ENCODE assay signal across 8 mouse cellular contexts in the genomic region with DNA sequence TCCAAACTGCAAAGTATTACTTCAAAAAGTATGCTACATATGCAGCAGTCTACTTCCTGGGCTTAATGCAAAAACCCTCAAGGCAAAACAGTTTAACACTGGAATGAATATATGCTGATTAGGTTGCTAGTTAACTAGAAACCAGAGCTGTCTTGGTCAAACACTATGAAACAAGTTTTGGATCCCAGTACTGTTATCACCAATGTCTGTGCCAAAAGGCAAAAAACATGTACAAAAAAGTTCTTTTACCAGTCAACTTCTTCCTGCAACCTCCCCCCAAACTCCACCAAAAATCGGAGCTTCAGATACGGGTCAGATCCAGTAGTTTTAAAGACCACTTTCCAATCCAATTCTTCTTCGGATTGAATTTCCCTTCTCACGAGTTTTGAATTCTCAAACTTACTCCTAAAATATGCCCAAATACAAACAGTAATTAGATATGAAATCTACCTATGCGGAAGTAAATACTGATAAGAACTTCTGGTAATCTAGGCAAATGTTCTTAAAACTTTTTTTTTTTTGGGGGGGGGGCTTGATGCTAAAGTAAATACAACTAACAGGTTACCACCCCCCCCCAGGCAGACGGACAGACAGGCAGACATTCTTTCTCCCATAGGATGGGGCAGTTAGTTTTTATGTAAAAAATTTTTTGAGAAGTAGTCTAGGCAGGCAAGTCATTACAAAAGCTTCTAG. TPM values are rescaled to one million over a fixed set of nuclear protein-coding genes. Genes with fewer than 3 reads are reported as not detected.
DNase-seq lines count a peak whose midpoint lies in the region; ATAC-seq and TF ChIP-seq lines count a peak whose summit lies in the region.

No protein-coding gene starts in this region.

- no peaks in the 10 kb centered on the region for H3K9me3 ChIP-seq in kidney, postnatal 0 days (replicated peaks; ENCODE audit: low read length)
- no peaks in the 10 kb centered on the region for H3K9me3 ChIP-seq in hindbrain, embryonic 16.5 days (ENCODE audit: control insufficient read depth, low read length)
- no peaks in the 10 kb centered on the region for H3K9me3 ChIP-seq in midbrain, embryonic 16.5 days (replicated peaks; ENCODE audit: control insufficient read depth, low read length, poor library complexity, severe bottlenecking)

- H3K4me1 ChIP-seq in kidney, postnatal 0 days (replicated peaks; ENCODE audit: insufficient read depth, low read length) = 0 out of 2 replicates have a peak, but pooled peaks cover 4% of the 10 kb centered on the region
- H3K4me1 ChIP-seq in cortical plate, adult 2 months (ENCODE audit: control insufficient read depth, insufficient read depth, low read length) = peaks cover 1% of the 10 kb centered on the region; the same call in 1 of the 2 replicates
- peaks cover 19% of the 10 kb centered on the region for H3K4me1 ChIP-seq in hindbrain, embryonic 16.5 days (ENCODE audit: control insufficient read depth, insufficient read depth, low read depth, low read length)
- peaks cover 21% of the 10 kb centered on the region for H3K4me1 ChIP-seq in midbrain, embryonic 16.5 days (ENCODE audit: control insufficient read depth, insufficient read depth, low read length)

- DNase-seq in kidney, postnatal 0 days (ENCODE audit: low spot score) = peak; percentile 22
- DNase-seq in kidney, adult 18-20 months = no peak
- DNase-seq in frontal cortex, postnatal 14 days (ENCODE audit: low spot score in 2 of 2) = no peak
- DNase-seq in layer of hippocampus, postnatal 25 days (ENCODE audit: extremely low spot score in 1 of 2, low spot score in 1 of 2) = no peak
- no peak for DNase-seq in ovary, postnatal 14 days (ENCODE audit: low spot score)

- H3K4me3 ChIP-seq in kidney, postnatal 0 days (replicated peaks; ENCODE audit: low read depth, low read length) = peak overlapping the region; percentile 79
- H3K4me3 ChIP-seq in cortical plate, adult 2 months (ENCODE audit: insufficient read depth, low read length) = peak overlapping the region; percentile 92
- peak overlapping the region; percentile 97 for H3K4me3 ChIP-seq in hindbrain, embryonic 16.5 days (ENCODE audit: low read length)
- H3K4me3 ChIP-seq in midbrain, embryonic 16.5 days (ENCODE audit: low read depth, low read length) = peak overlapping the region; percentile 96

- ATAC-seq in kidney, postnatal 0 days (replicated peaks; ENCODE audit: low FRiP score, low read depth) = no peak
- no peak for ATAC-seq in hindbrain, embryonic 16.5 days
- no peak for ATAC-seq in midbrain, embryonic 16.5 days

- peak overlapping the region; percentile 97 for H3K9ac ChIP-seq in kidney, postnatal 0 days (ENCODE audit: low read depth, low read length)
- H3K9ac ChIP-seq in hindbrain, embryonic 16.5 days (ENCODE audit: low read depth, low read length) = peak overlapping the region; percentile 100
- H3K9ac ChIP-seq in midbrain, embryonic 16.5 days (ENCODE audit: low read depth, low read length) = peak overlapping the region; percentile 100

- no peaks in the 10 kb centered on the region for H3K27me3 ChIP-seq in kidney, postnatal 0 days (ENCODE audit: insufficient read depth, low read length)
- H3K27me3 ChIP-seq in hindbrain, embryonic 16.5 days (replicated peaks; ENCODE audit: control insufficient read depth, insufficient read depth, low read length) = no peaks in the 10 kb centered on the region
- no peaks in the 10 kb centered on the region for H3K27me3 ChIP-seq in midbrain, embryonic 16.5 days (ENCODE audit: control insufficient read depth, insufficient read depth, low read depth, low read length)

- peak overlapping the region; percentile 99 for H3K27ac ChIP-seq in kidney, postnatal 0 days
- no peak overlapping the region for H3K27ac ChIP-seq in cortical plate, adult 2 months (ENCODE audit: insufficient read depth, low read length)
- H3K27ac ChIP-seq in hindbrain, embryonic 16.5 days (ENCODE audit: low read depth, low read length) = peak overlapping the region; percentile 99
- H3K27ac ChIP-seq in midbrain, embryonic 16.5 days (ENCODE audit: low read length) = peak overlapping the region; percentile 98

- no peak for TF ChIP-seq CTCF in kidney, postnatal 0 days (IDR thresholded peaks at IDR 0.05; ENCODE audit: low read depth)
- no peak for TF ChIP-seq CTCF in cortical plate, adult 2 months (IDR thresholded peaks at IDR 0.05; ENCODE audit: extremely low read depth, insufficient read depth, low read length)

- 7% methylated on average over 6 of the region's 6 CpGs for WGBS in kidney, postnatal 0 days
- 33% methylated on average over 6 of the region's 6 CpGs for WGBS in hindbrain, embryonic 16.5 days
- 29% methylated on average over 6 of the region's 6 CpGs for WGBS in midbrain, embryonic 16.5 days

- H3K4me2 ChIP-seq in kidney, postnatal 0 days (ENCODE audit: low read length) = peak overlapping the region; percentile 78
- H3K4me2 ChIP-seq in hindbrain, embryonic 16.5 days (ENCODE audit: low read length) = peak overlapping the region; percentile 64
- H3K4me2 ChIP-seq in midbrain, embryonic 16.5 days (ENCODE audit: low read length) = peak overlapping the region; percentile 71

- 0 out of 2 replicates have a peak, but pooled peaks cover 3% of the 10 kb centered on the region for H3K36me3 ChIP-seq in kidney, postnatal 0 days (ENCODE audit: insufficient read depth, low read length)
- H3K36me3 ChIP-seq in hindbrain, embryonic 16.5 days (ENCODE audit: control insufficient read depth, insufficient read depth, low read length) = peaks cover 4% of the 10 kb centered on the region; the same call in 1 of the 2 replicates
- H3K36me3 ChIP-seq in midbrain, embryonic 16.5 days (ENCODE audit: control insufficient read depth, insufficient read depth, low read length) = 0 out of 2 replicates have a peak, but pooled peaks cover 7% of the 10 kb centered on the region

- TF ChIP-seq POLR2A in cortical plate, adult 2 months (IDR thresholded peaks at IDR 0.05; ENCODE audit: extremely low read depth, insufficient read depth, low read length) = no peak

RNA-seq across cellular contexts. Expression of a gene that starts 1.2 kb away (rescaled TPM):
- 28.1 and 30.9 TPM in 2 replicates for polyA plus RNA-seq in kidney, postnatal 0 days (2015; fragmentation: Nextera tagmentation; extraction: Ambion mirVana)
- polyA plus RNA-seq in cortical plate, adult 2 months (2012; rRNA removed) = 33.0 and 33.1 TPM in 2 replicates
- 31.3 and 33.3 TPM in 2 replicates for polyA plus RNA-seq in hindbrain, embryonic 16.5 days (2015; fragmentation: Nextera tagmentation; extraction: Ambion mirVana)
- 34.1 and 36.2 TPM in 2 replicates for polyA plus RNA-seq in midbrain, embryonic 16.5 days (2015; fragmentation: Nextera tagmentation; extraction: Ambion mirVana)
- total RNA-seq in layer of hippocampus, postnatal 25 days (2021) = 10 to 100 TPM; 81.8 to 84.1 TPM
